In genomic region chr13:52015066-52015465, GRCm38 (mm10) we compare ENCODE assay signal across 10 mouse cellular contexts.
A peak's percentile ranks its signal among the peaks of the same experiment; 100 is the strongest.
DNase-seq lines count a peak whose midpoint lies in the region; ATAC-seq lines count a peak whose summit lies in the region.
"Had no signal": no experiment of that assay in that cellular context is flagged by ENCODE, and none has a peak within 500 bp of the region (broad histone marks: within the 10 kb centered on the region; RNA-seq: fewer than 3 reads in every experiment).

No protein-coding gene starts in this region.

- H3K9ac ChIP-seq in embryonic facial prominence, embryonic 12.5 days, result no peak overlapping the region
- H3K9ac ChIP-seq in hindbrain, embryonic 13.5 days, result no peak overlapping the region
- H3K9ac ChIP-seq in midbrain, embryonic 15.5 days, result no peak overlapping the region

- peak; percentile 53 for DNase-seq in brain, adult 2 months (ENCODE audit: low read depth, low spot score)
- no peak for DNase-seq in layer of hippocampus, postnatal 36 days
- DNase-seq in layer of hippocampus, adult 9-11 months, result no peak
- DNase-seq in kidney, postnatal 25 days, result no peak
- no peak for DNase-seq in cerebellum, adult 11-12 months
- DNase-seq: gastrocnemius, postnatal 14 days had no signal

- WGBS in embryonic facial prominence, embryonic 12.5 days, result 7% methylated on average over 4 of the region's 4 CpGs
- 2% methylated on average over 4 of the region's 4 CpGs for WGBS in hindbrain, embryonic 13.5 days
- WGBS in midbrain, embryonic 15.5 days, result 5% methylated on average over 4 of the region's 4 CpGs

- H3K9me3 ChIP-seq in embryonic facial prominence, embryonic 12.5 days, result no peaks in the 10 kb centered on the region
- H3K9me3 ChIP-seq in hindbrain, embryonic 13.5 days, result no peaks in the 10 kb centered on the region
- no peaks in the 10 kb centered on the region for H3K9me3 ChIP-seq in midbrain, embryonic 15.5 days

- no peaks in the 10 kb centered on the region for H3K27me3 ChIP-seq in embryonic facial prominence, embryonic 12.5 days
- peaks cover 14% of the 10 kb centered on the region; the same call in 1 of the 2 replicates for H3K27me3 ChIP-seq in hindbrain, embryonic 13.5 days
- no peaks in the 10 kb centered on the region for H3K27me3 ChIP-seq in midbrain, embryonic 15.5 days (replicated peaks)

- no peaks in the 10 kb centered on the region for H3K36me3 ChIP-seq in embryonic facial prominence, embryonic 12.5 days
- H3K36me3 ChIP-seq in hindbrain, embryonic 13.5 days, result no peaks in the 10 kb centered on the region
- no peaks in the 10 kb centered on the region for H3K36me3 ChIP-seq in midbrain, embryonic 15.5 days (replicated peaks)

- H3K4me2 ChIP-seq in embryonic facial prominence, embryonic 12.5 days (replicated peaks), result 0 out of 2 replicates have a peak overlapping the region, but pooled peaks have one; percentile 2
- H3K4me2 ChIP-seq in hindbrain, embryonic 13.5 days, result peak overlapping the region; percentile 2; the same call in 1 of the 2 replicates
- peak overlapping the region; percentile 19; the same call in 1 of the 2 replicates for H3K4me2 ChIP-seq in midbrain, embryonic 15.5 days

- peaks cover 18% of the 10 kb centered on the region for H3K4me1 ChIP-seq in embryonic facial prominence, embryonic 12.5 days
- H3K4me1 ChIP-seq in hindbrain, embryonic 13.5 days (replicated peaks), result peaks cover 30% of the 10 kb centered on the region
- peaks cover 30% of the 10 kb centered on the region for H3K4me1 ChIP-seq in midbrain, embryonic 15.5 days

- no peak for ATAC-seq in embryonic facial prominence, embryonic 12.5 days (ENCODE audit: insufficient number of reproducible peaks, insufficient read depth, low FRiP score, low TSS enrichment)
- ATAC-seq in hindbrain, embryonic 13.5 days (ENCODE audit: low FRiP score), result peak; percentile 67
- peak; percentile 85 for ATAC-seq in midbrain, embryonic 15.5 days (replicated peaks)
- ATAC-seq: lung, postnatal 0 days had no signal

- peak overlapping the region; percentile 63 for H3K27ac ChIP-seq in embryonic facial prominence, embryonic 12.5 days
- H3K27ac ChIP-seq in hindbrain, embryonic 13.5 days, result peak overlapping the region; percentile 79
- peak overlapping the region; percentile 75 for H3K27ac ChIP-seq in midbrain, embryonic 15.5 days

- no peak overlapping the region for H3K4me3 ChIP-seq in embryonic facial prominence, embryonic 12.5 days
- H3K4me3 ChIP-seq in hindbrain, embryonic 13.5 days, result no peak overlapping the region
- H3K4me3 ChIP-seq in midbrain, embryonic 15.5 days, result no peak overlapping the region
